Mouse (Mus musculus): ENCODE results near the gene Cables2.
"Not testable (repeated sequence)": the region's sequence is repeated elsewhere in the genome, so short reads cannot be mapped to it uniquely, and the experiment has no call there.

Cables2 gene

GRCm38 (mm10) chr2:180279321-180279720 lies 6.0 kb upstream of the Cables2 start:
- DNase-seq (ENCODE audit: low read depth, low spot score) = no peak

- DNase-seq (ENCODE audit: low read depth, low spot score) = no peak
These were observed 4.6 kb upstream of the Cables2 start for GRCm38 (mm10) chr2:180277773-180278320.

- no peak for DNase-seq (ENCODE audit: low read depth, low spot score)
These were observed 3.6 kb upstream of the Cables2 start for GRCm38 (mm10) chr2:180276851-180277259.

GRCm38 (mm10) chr2:180276385-180276784 lies 3.1 kb upstream of the Cables2 start:
- no peak for DNase-seq (ENCODE audit: low read depth, low spot score)

GRCm38 (mm10) chr2:180275836-180276235 lies 2.5 kb upstream of the Cables2 start:
- peak; percentile 89 for DNase-seq (ENCODE audit: low read depth, low spot score)

GRCm38 (mm10) chr2:180274523-180274922 lies 1.2 kb upstream of the Cables2 start:
- no peak for DNase-seq (ENCODE audit: low read depth, low spot score)

GRCm38 (mm10) chr2:180272884-180273321 lies 393 bp downstream of the Cables2 start:
- no peak for DNase-seq (ENCODE audit: low read depth, low spot score)

- DNase-seq (ENCODE audit: low read depth, low spot score) = no peak
These were observed 1.4 kb downstream of the Cables2 start for GRCm38 (mm10) chr2:180271804-180272395.

GRCm38 (mm10) chr2:180270537-180271255 lies 2.6 kb downstream of the Cables2 start:
- DNase-seq (ENCODE audit: low read depth, low spot score) = no peak

GRCm38 (mm10) chr2:180269329-180269728 lies 4.0 kb downstream of the Cables2 start:
- no peak for DNase-seq (ENCODE audit: low read depth, low spot score)

- DNase-seq (ENCODE audit: low read depth, low spot score) = no peak
These were observed 5.3 kb downstream of the Cables2 start for GRCm38 (mm10) chr2:180267955-180268354.

- no peak for DNase-seq (ENCODE audit: low read depth, low spot score)
These were observed 10.4 kb downstream of the Cables2 start for GRCm38 (mm10) chr2:180262891-180263290.

GRCm38 (mm10) chr2:180262441-180262840 lies 10.9 kb downstream of the Cables2 start:
- no peak for DNase-seq (ENCODE audit: low read depth, low spot score)

- DNase-seq (ENCODE audit: low read depth, low spot score) = no peak
These were observed 11.4 kb downstream of the Cables2 start for GRCm38 (mm10) chr2:180261901-180262300.

- no peak for DNase-seq (ENCODE audit: low read depth, low spot score)
These were observed 12.5 kb downstream of the Cables2 start for GRCm38 (mm10) chr2:180260610-180261480.

- DNase-seq (ENCODE audit: low read depth, low spot score) = not testable (repeated sequence)
These were observed 13.3 kb downstream of the Cables2 start for GRCm38 (mm10) chr2:180259826-180260609.

GRCm38 (mm10) chr2:180258951-180259484 lies 14.3 kb downstream of the Cables2 start:
- DNase-seq (ENCODE audit: low read depth, low spot score) = not testable (repeated sequence)

GRCm38 (mm10) chr2:180257963-180258865 lies 15.1 kb downstream of the Cables2 start:
- no peak for DNase-seq (ENCODE audit: low read depth, low spot score)

- peak; percentile 100 for DNase-seq (ENCODE audit: low read depth, low spot score)
These were observed 16.2 kb downstream of the Cables2 start, which contains the start of gene Rps21 for GRCm38 (mm10) chr2:180257001-180257521. Rps21 (plus strand) TSS chr2:180257377.

All from skeletal muscle tissue, adult 2 months (tissue).